Mouse (Mus musculus): ENCODE data around the gene Gm10097. TPM values are rescaled to one million over a fixed set of nuclear protein-coding genes. Genes with fewer than 3 reads are reported as not detected.

The Gm10097 gene
- total and polyA plus RNA-seq, 3 experiments, result not detected

DNA sequence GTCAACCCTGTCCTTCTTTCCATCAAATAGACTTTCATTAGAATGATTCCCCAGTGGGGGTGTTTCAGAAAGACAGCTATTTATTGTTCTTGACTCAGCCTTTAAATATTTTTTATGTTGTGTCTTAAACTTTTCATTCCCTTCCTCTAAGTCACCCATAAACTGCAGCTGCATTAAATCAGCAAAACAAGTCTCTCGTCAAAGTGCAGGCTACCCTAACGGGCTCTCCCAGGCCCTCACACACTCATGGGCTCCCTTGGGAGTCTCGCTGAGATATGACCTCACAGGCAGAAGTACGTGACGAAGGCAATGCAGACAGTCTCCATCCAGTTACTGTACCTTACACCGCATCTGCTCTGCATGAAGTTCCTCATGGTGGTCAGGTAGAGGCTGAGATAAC lies 17.3 kb downstream of the Gm10097 start:
- DNase-seq (ENCODE audit: extremely low read depth), result peak; percentile 13
- dilution Hi-C loops (cut with MboI; ENCODE audit: extremely low pct_ligation_motif_present, extremely low pct_unique_long_range_greater_than_20kb, low sequenced_read_pairs), result no loop called here
- H3K4me3 ChIP-seq (replicated peaks in 1 of 3; ENCODE audit: low read depth in 2 of 3, low read length in 2 of 3, poor library complexity in 1 of 3), result no peak overlapping the region
- H3K4me2 ChIP-seq (ENCODE audit: insufficient read depth, low read depth, poor library complexity, severe bottlenecking), result no peak overlapping the region
- H3K27ac ChIP-seq (ENCODE audit: insufficient read depth, low read depth), result no peak overlapping the region
- H3K9me3 ChIP-seq (replicated peaks; ENCODE audit: low read length), result no peaks in the 10 kb centered on the region
- H3K36me3 ChIP-seq (replicated peaks in 1 of 2; ENCODE audit: control insufficient read depth in 1 of 2, insufficient read depth in 1 of 2, low read length in 1 of 2), result peaks cover 0 to 10% of the 10 kb centered on the region in 2 experiments
- H3K9ac ChIP-seq (ENCODE audit: insufficient read depth, low read depth), result no peak overlapping the region
- no peak for TF ChIP-seq CHD1 (IDR thresholded peaks at IDR 0.05; ENCODE audit: low read depth, low read length)
- TF ChIP-seq ZC3H11A (IDR thresholded peaks at IDR 0.05; ENCODE audit: low read depth, low read length), result no peak
- TF ChIP-seq POLR2A (IDR thresholded peaks at IDR 0.05; ENCODE audit: low read depth, low read length), result no peak
- TF ChIP-seq EP300 (IDR thresholded peaks at IDR 0.05; ENCODE audit: low read length), result no peak
- TF ChIP-seq JUN (IDR thresholded peaks at IDR 0.05; ENCODE audit: insufficient read depth, low read depth, low read length), result no peak
- no peak for TF ChIP-seq UBTF (IDR thresholded peaks at IDR 0.05; ENCODE audit: low read depth, low read length)
- no peak for TF ChIP-seq NELFE (IDR thresholded peaks at IDR 0.05; ENCODE audit: low read depth, low read length)
- TF ChIP-seq JUND (conservative IDR thresholded peaks at IDR 0.05; ENCODE audit: low read depth, low read length), result no peak
- TF ChIP-seq HCFC1 (IDR thresholded peaks at IDR 0.05; ENCODE audit: low read depth, low read length), result no peak
- no peak for TF ChIP-seq MYC (IDR thresholded peaks at IDR 0.05; ENCODE audit: low read depth, low read length)
- TF ChIP-seq NRF1 (IDR thresholded peaks at IDR 0.05; ENCODE audit: low read depth, low read length), result no peak
- TF ChIP-seq MAFK (IDR thresholded peaks at IDR 0.05; ENCODE audit: insufficient replicate concordance, low read length), result no peak
- no peak for TF ChIP-seq ZMIZ1 (IDR thresholded peaks at IDR 0.05; ENCODE audit: low read depth, low read length)
- TF ChIP-seq MAX (IDR thresholded peaks at IDR 0.05; ENCODE audit: low read length), result no peak
- no peak for TF ChIP-seq RCOR1 (conservative IDR thresholded peaks at IDR 0.05; ENCODE audit: low read depth, low read length)
- no peak for TF ChIP-seq ZKSCAN1 (IDR thresholded peaks at IDR 0.05; ENCODE audit: borderline replicate concordance, low read depth, low read length)
- TF ChIP-seq MEF2A (IDR thresholded peaks at IDR 0.05; ENCODE audit: borderline replicate concordance, low read depth, low read length), result no peak
- TF ChIP-seq ELF1 (IDR thresholded peaks at IDR 0.05; ENCODE audit: low read depth, low read length), result no peak
- TF ChIP-seq POLR2AphosphoS2 (IDR thresholded peaks at IDR 0.05; ENCODE audit: low read depth, low read length), result no peak
- in situ Hi-C loops (cut with MboI; ENCODE audit: low pct_ligation_motif_present, low pct_unique_long_range_greater_than_20kb, low sequenced_read_pairs), result no loop called here
- no peaks in the 10 kb centered on the region for H3K27me3 ChIP-seq (replicated peaks)
- H3K4me1 ChIP-seq (ENCODE audit: control insufficient read depth in 1 of 2, insufficient read depth in 2 of 2), result peaks cover 0 to 3% of the 10 kb centered on the region in 2 experiments; a peak in 1 of 4 replicates
- H3K79me2 ChIP-seq (replicated peaks; ENCODE audit: control insufficient read depth, extremely low read depth, insufficient read depth, poor library complexity, severe bottlenecking), result no peaks in the 10 kb centered on the region

- H3K27me3 ChIP-seq (replicated peaks), result no peaks in the 10 kb centered on the region
- DNase-seq (ENCODE audit: extremely low read depth), result no peak
- in situ Hi-C loops (cut with MboI; ENCODE audit: low pct_ligation_motif_present, low pct_unique_long_range_greater_than_20kb, low sequenced_read_pairs), result no loop called here
- no peak overlapping the region for H3K4me2 ChIP-seq (ENCODE audit: insufficient read depth, low read depth, poor library complexity, severe bottlenecking)
- no peak overlapping the region for H3K9ac ChIP-seq (ENCODE audit: insufficient read depth, low read depth)
- peaks cover 0 to 10% of the 10 kb centered on the region in 2 experiments for H3K36me3 ChIP-seq (replicated peaks in 1 of 2; ENCODE audit: control insufficient read depth in 1 of 2, insufficient read depth in 1 of 2, low read length in 1 of 2)
- TF ChIP-seq POLR2A (IDR thresholded peaks at IDR 0.05; ENCODE audit: low read depth, low read length), result no peak
- no peak for TF ChIP-seq MAFK (IDR thresholded peaks at IDR 0.05; ENCODE audit: insufficient replicate concordance, low read length)
- no peak for TF ChIP-seq USF2 (conservative IDR thresholded peaks at IDR 0.05; ENCODE audit: low read depth, low read length)
- TF ChIP-seq ZKSCAN1 (IDR thresholded peaks at IDR 0.05; ENCODE audit: borderline replicate concordance, low read depth, low read length), result no peak
- TF ChIP-seq NELFE (IDR thresholded peaks at IDR 0.05; ENCODE audit: low read depth, low read length), result no peak
- no peak for TF ChIP-seq MYC (IDR thresholded peaks at IDR 0.05; ENCODE audit: low read depth, low read length)
- no peak for TF ChIP-seq CHD2 (IDR thresholded peaks at IDR 0.05; ENCODE audit: low read length)
- no peak for TF ChIP-seq POLR2AphosphoS2 (IDR thresholded peaks at IDR 0.05; ENCODE audit: low read depth, low read length)
- TF ChIP-seq GABPA (IDR thresholded peaks at IDR 0.05; ENCODE audit: insufficient replicate concordance, low read depth, low read length), result no peak
- no peak for TF ChIP-seq JUN (IDR thresholded peaks at IDR 0.05; ENCODE audit: insufficient read depth, low read depth, low read length)
- TF ChIP-seq IRF4 (IDR thresholded peaks at IDR 0.05; ENCODE audit: low read depth, low read length), result no peak
- dilution Hi-C loops (cut with MboI; ENCODE audit: extremely low pct_ligation_motif_present, extremely low pct_unique_long_range_greater_than_20kb, low sequenced_read_pairs), result no loop called here
- H3K4me1 ChIP-seq (ENCODE audit: control insufficient read depth in 1 of 2, insufficient read depth in 2 of 2), result peaks cover 0 to 3% of the 10 kb centered on the region in 2 experiments; a peak in 1 of 4 replicates
- no peaks in the 10 kb centered on the region for H3K79me2 ChIP-seq (replicated peaks; ENCODE audit: control insufficient read depth, extremely low read depth, insufficient read depth, poor library complexity, severe bottlenecking)
- H3K4me3 ChIP-seq (replicated peaks in 1 of 3; ENCODE audit: low read depth in 2 of 3, low read length in 2 of 3, poor library complexity in 1 of 3), result no peak overlapping the region
- no peaks in the 10 kb centered on the region for H3K9me3 ChIP-seq (replicated peaks; ENCODE audit: low read length)
- H3K27ac ChIP-seq (ENCODE audit: insufficient read depth, low read depth), result no peak overlapping the region
Measured at GRCm38 (mm10) chr10:5087336-5087735, 18.3 kb downstream of the Gm10097 start.

Data from CH12.LX (cell line).